Mouse (Mus musculus): ENCODE data around the gene AL731706.1. TPM values are rescaled to one million over a fixed set of nuclear protein-coding genes. Genes with fewer than 3 reads are reported as not detected.

The AL731706.1 gene
- polyA plus RNA-seq, 1 experiment from 2014 or later = 24.0 TPM

GRCm38 (mm10) chr2:136854543-136855388, 36.4 kb downstream of the AL731706.1 start:
- Histone ChIP-seq H3K27me3 (ENCODE audit: control insufficient read depth, insufficient read depth, low read length) (no peaks in the 10 kb centered on the region), H3K9ac (no peak overlapping the region), H3K27ac (peak overlapping the region; percentile 50), H3K9me3 (ENCODE audit: control insufficient read depth, low read length) (no peaks in the 10 kb centered on the region), H3K4me3 (replicated peaks; ENCODE audit: low read length) (no peak overlapping the region), H3K4me1 (replicated peaks; ENCODE audit: control insufficient read depth, insufficient read depth, low read length) (peaks cover 10% of the 10 kb centered on the region; the same call in 1 of the 2 replicates), H3K36me3 (replicated peaks; ENCODE audit: control insufficient read depth, insufficient read depth) (no peaks in the 10 kb centered on the region), H3K4me2 (replicated peaks) (no peak overlapping the region)
- DNase-seq (ENCODE audit: low spot score) (no peak), ATAC-seq (ENCODE audit: low FRiP score) (0 out of 2 replicates have a peak, but pooled peaks have one; percentile 31)
- 12% methylated on average over 5 of the region's 5 CpGs for WGBS

GRCm38 (mm10) chr2:136850366-136850765, 40.8 kb downstream of the AL731706.1 start:
- no peak overlapping the region for H3K27ac ChIP-seq
- H3K9ac ChIP-seq = no peak overlapping the region
- no peaks in the 10 kb centered on the region for H3K36me3 ChIP-seq (replicated peaks; ENCODE audit: control insufficient read depth, insufficient read depth)
- DNase-seq (ENCODE audit: low spot score) = no peak
- H3K27me3 ChIP-seq (ENCODE audit: control insufficient read depth, insufficient read depth, low read length) = no peaks in the 10 kb centered on the region
- no peak for ATAC-seq (ENCODE audit: low FRiP score)
- H3K4me1 ChIP-seq (replicated peaks; ENCODE audit: control insufficient read depth, insufficient read depth, low read length) = peaks cover 9% of the 10 kb centered on the region; the same call in 1 of the 2 replicates
- 83% methylated on average over 3 of the region's 3 CpGs for WGBS
- no peak overlapping the region for H3K4me2 ChIP-seq (replicated peaks)
- H3K9me3 ChIP-seq (ENCODE audit: control insufficient read depth, low read length) = no peaks in the 10 kb centered on the region
- no peak overlapping the region for H3K4me3 ChIP-seq (replicated peaks; ENCODE audit: low read length)

- H3K36me3 ChIP-seq (replicated peaks; ENCODE audit: control insufficient read depth, insufficient read depth) = no peaks in the 10 kb centered on the region
- H3K4me2 ChIP-seq (replicated peaks) = no peak overlapping the region
- no peaks in the 10 kb centered on the region for H3K27me3 ChIP-seq (ENCODE audit: control insufficient read depth, insufficient read depth, low read length)
- H3K4me3 ChIP-seq (replicated peaks; ENCODE audit: low read length) = no peak overlapping the region
- WGBS = 56% methylated on average over 1 of the region's 1 CpGs
- ATAC-seq (ENCODE audit: low FRiP score) (no peak), DNase-seq (ENCODE audit: low spot score) (no peak)
- no peaks in the 10 kb centered on the region for H3K9me3 ChIP-seq (ENCODE audit: control insufficient read depth, low read length)
- no peaks in the 10 kb centered on the region for H3K4me1 ChIP-seq (replicated peaks; ENCODE audit: control insufficient read depth, insufficient read depth, low read length)
- no peak overlapping the region for H3K9ac ChIP-seq
- H3K27ac ChIP-seq = no peak overlapping the region
Measured at GRCm38 (mm10) chr2:136837994-136838393, 53.2 kb downstream of the AL731706.1 start.

GRCm38 (mm10) chr2:136835882-136836281, 55.3 kb downstream of the AL731706.1 start:
- Histone ChIP-seq H3K9me3 (ENCODE audit: control insufficient read depth, low read length) (no peaks in the 10 kb centered on the region), H3K4me3 (replicated peaks; ENCODE audit: low read length) (no peak overlapping the region), H3K27ac (no peak overlapping the region), H3K4me1 (replicated peaks; ENCODE audit: control insufficient read depth, insufficient read depth, low read length) (no peaks in the 10 kb centered on the region), H3K27me3 (ENCODE audit: control insufficient read depth, insufficient read depth, low read length) (no peaks in the 10 kb centered on the region), H3K4me2 (replicated peaks) (no peak overlapping the region), H3K36me3 (replicated peaks; ENCODE audit: control insufficient read depth, insufficient read depth) (no peaks in the 10 kb centered on the region), H3K9ac (no peak overlapping the region)
- WGBS = 75% methylated on average over 3 of the region's 3 CpGs
- ATAC-seq (ENCODE audit: low FRiP score) (no peak), DNase-seq (ENCODE audit: low spot score) (no peak)

GRCm38 (mm10) chr2:136834715-136835075, 56.5 kb downstream of the AL731706.1 start:
- H3K27me3 ChIP-seq (ENCODE audit: control insufficient read depth, insufficient read depth, low read length) = no peaks in the 10 kb centered on the region
- 98% methylated on average over 1 of the region's 1 CpGs for WGBS
- DNase-seq (ENCODE audit: low spot score) = no peak
- H3K9ac ChIP-seq = no peak overlapping the region
- no peak overlapping the region for H3K4me3 ChIP-seq (replicated peaks; ENCODE audit: low read length)
- no peaks in the 10 kb centered on the region for H3K4me1 ChIP-seq (replicated peaks; ENCODE audit: control insufficient read depth, insufficient read depth, low read length)
- H3K27ac ChIP-seq = no peak overlapping the region
- H3K36me3 ChIP-seq (replicated peaks; ENCODE audit: control insufficient read depth, insufficient read depth) = no peaks in the 10 kb centered on the region
- ATAC-seq (ENCODE audit: low FRiP score) = no peak
- no peak overlapping the region for H3K4me2 ChIP-seq (replicated peaks)
- H3K9me3 ChIP-seq (ENCODE audit: control insufficient read depth, low read length) = no peaks in the 10 kb centered on the region

- H3K4me1 ChIP-seq (replicated peaks; ENCODE audit: control insufficient read depth, insufficient read depth, low read length) = no peaks in the 10 kb centered on the region
- DNase-seq (ENCODE audit: low spot score) = no peak
- no peak overlapping the region for H3K27ac ChIP-seq
- no peaks in the 10 kb centered on the region for H3K36me3 ChIP-seq (replicated peaks; ENCODE audit: control insufficient read depth, insufficient read depth)
- H3K4me2 ChIP-seq (replicated peaks) = no peak overlapping the region
- no peak overlapping the region for H3K4me3 ChIP-seq (replicated peaks; ENCODE audit: low read length)
- no peak for ATAC-seq (ENCODE audit: low FRiP score)
- H3K9ac ChIP-seq = no peak overlapping the region
- 91% methylated on average over 3 of the region's 3 CpGs for WGBS
- no peaks in the 10 kb centered on the region for H3K9me3 ChIP-seq (ENCODE audit: control insufficient read depth, low read length)
- H3K27me3 ChIP-seq (ENCODE audit: control insufficient read depth, insufficient read depth, low read length) = no peaks in the 10 kb centered on the region
Measured at GRCm38 (mm10) chr2:136833976-136834714, 57.0 kb downstream of the AL731706.1 start.

GRCm38 (mm10) chr2:136832936-136833335, 58.3 kb downstream of the AL731706.1 start:
- Histone ChIP-seq H3K4me3 (replicated peaks; ENCODE audit: low read length) (no peak overlapping the region), H3K4me2 (replicated peaks) (no peak overlapping the region), H3K27ac (no peak overlapping the region), H3K9ac (no peak overlapping the region), H3K9me3 (ENCODE audit: control insufficient read depth, low read length) (no peaks in the 10 kb centered on the region), H3K36me3 (replicated peaks; ENCODE audit: control insufficient read depth, insufficient read depth) (no peaks in the 10 kb centered on the region), H3K27me3 (ENCODE audit: control insufficient read depth, insufficient read depth, low read length) (no peaks in the 10 kb centered on the region), H3K4me1 (replicated peaks; ENCODE audit: control insufficient read depth, insufficient read depth, low read length) (no peaks in the 10 kb centered on the region)
- WGBS = 88% methylated on average over 3 of the region's 3 CpGs
- DNase-seq (ENCODE audit: low spot score) = no peak
- no peak for ATAC-seq (ENCODE audit: low FRiP score)

Other genes with a start within 250 kb of the AL731706.1 start
- 266 and 270 TPM in 2 replicates for gene Snap25, start 177.9 kb downstream of the AL731706.1 start, polyA plus RNA-seq (2014; fragmentation: Nextera tagmentation; extraction: Ambion mirVana)
- gene AL731706.2, start 5.7 kb downstream of the AL731706.1 start, polyA plus RNA-seq (2014; fragmentation: Nextera tagmentation; extraction: Ambion mirVana) = 23.4 and 24.4 TPM in 2 replicates
- gene Slx4ip, start 171 bp downstream of the AL731706.1 start, polyA plus RNA-seq (2014; fragmentation: Nextera tagmentation; extraction: Ambion mirVana) = 13.0 and 13.7 TPM in 2 replicates
- gene Mkks, start within 50 bp of the AL731706.1 start, polyA plus RNA-seq (2014; fragmentation: Nextera tagmentation; extraction: Ambion mirVana) = 11.7 and 16.5 TPM in 2 replicates
- 13.2 and 14.7 TPM in 2 replicates for gene Jag1, start 225.3 kb upstream of the AL731706.1 start, polyA plus RNA-seq (2014; fragmentation: Nextera tagmentation; extraction: Ambion mirVana)